Mouse (Mus musculus) bone marrow, adult 2 months (tissue): ENCODE measurements around the gene Tut7. TPM values are rescaled to one million over a fixed set of nuclear protein-coding genes. Genes with fewer than 3 reads are reported as not detected.

Source experiments
- H3K27ac ChIP-seq: fragments of 200-500 bp; 2 replicates; pipeline ENCODE4 v1.5.1; 2012; ENCODE audit warnings: low read depth, mild to moderate bottlenecking, control low read depth, inconsistent platforms, low read length; ENCODE audit not compliant: control insufficient read depth, poor library complexity, insufficient read depth
- H3K4me1 ChIP-seq: fragments of 200-500 bp; 2 replicates; pipeline ENCODE4 v1.6.1; 2011; ENCODE audit warnings: low read length; ENCODE audit not compliant: control insufficient read depth, insufficient read depth
- H3K4me3 ChIP-seq: fragments of 200-500 bp; replicated peaks from 2 replicates; pipeline ENCODE3; 2011; ENCODE audit warnings: mild to moderate bottlenecking, low read depth, low read length, control low read depth; ENCODE audit not compliant: control insufficient read depth
- CTCF ChIP-seq: fragments of 200-500 bp; IDR thresholded peaks from 2 replicates; pipeline ENCODE4 v1.5.1; 2011; ENCODE audit warnings: low read length, control low read depth; ENCODE audit not compliant: control insufficient read depth, insufficient read depth
- POLR2A ChIP-seq: fragments of 200-500 bp; IDR thresholded peaks from 2 replicates; pipeline ENCODE4 v1.6.1; 2011; ENCODE audit warnings: low read depth, mild to moderate bottlenecking, control low read depth, low read length, borderline replicate concordance; ENCODE audit not compliant: control insufficient read depth
- WGBS: fragments of 180-500 bp; shearing (Covaris S2); methylation state at CpG from one replicate; pipeline ENCODE4 v1.1.7; 2018; 5-methylcytosine and 5-hydroxymethylcytosine counted together
- polyA plus RNA-seq: library from polyadenylated mRNA; stranded (reverse); fragments of >200 nt; gene quantifications from 2 replicates; pipeline ENCODE4 v1.2.4, GENCODE M21; 2011; ENCODE audit warnings: low replicate concordance; ENCODE audit not compliant: missing spikeins, insufficient read depth, insufficient read length

Tut7 gene
- polyA plus RNA-seq, 1 experiment = 236 TPM

- H3K27ac ChIP-seq = peak within 1 kb of the TSS; percentile 98
- TF ChIP-seq CTCF (no peak), POLR2A (peak; percentile 79)
- WGBS = under 1% methylated on average over 91 of the region's 91 CpGs
- H3K4me1 ChIP-seq = peaks cover 3% of the 10 kb centered on the region; the same call in 1 of the 2 replicates
- peak within 1 kb of the TSS; percentile 84 for H3K4me3 ChIP-seq
Measured at GRCm38 (mm10) chr13:59769296-59770163, 53.4 kb downstream of the Tut7 start, which contains the start of gene Isca1. Gene Isca1 (minus strand): TSS chr13:59769810.

GRCm38 (mm10) chr13:59768531-59768930 lies 54.4 kb downstream of the Tut7 start:
- WGBS = 28% methylated on average over 13 of the region's 13 CpGs
- Histone ChIP-seq H3K4me3 (peak overlapping the region; percentile 84), H3K4me1 (peaks cover 4% of the 10 kb centered on the region; the same call in 1 of the 2 replicates), H3K27ac (peak overlapping the region; percentile 55; the same call in 1 of the 2 replicates)
- no peak for TF ChIP-seq POLR2A
- no peak for TF ChIP-seq CTCF

GRCm38 (mm10) chr13:59766786-59767515 lies 56.0 kb downstream of the Tut7 start:
- TF ChIP-seq POLR2A = no peak
- no peak for TF ChIP-seq CTCF
- peaks cover 5% of the 10 kb centered on the region; the same call in 1 of the 2 replicates for H3K4me1 ChIP-seq
- no peak overlapping the region for H3K27ac ChIP-seq
- H3K4me3 ChIP-seq = peak overlapping the region; percentile 37
- WGBS = 75% methylated on average over 11 of the region's 11 CpGs

DNA sequence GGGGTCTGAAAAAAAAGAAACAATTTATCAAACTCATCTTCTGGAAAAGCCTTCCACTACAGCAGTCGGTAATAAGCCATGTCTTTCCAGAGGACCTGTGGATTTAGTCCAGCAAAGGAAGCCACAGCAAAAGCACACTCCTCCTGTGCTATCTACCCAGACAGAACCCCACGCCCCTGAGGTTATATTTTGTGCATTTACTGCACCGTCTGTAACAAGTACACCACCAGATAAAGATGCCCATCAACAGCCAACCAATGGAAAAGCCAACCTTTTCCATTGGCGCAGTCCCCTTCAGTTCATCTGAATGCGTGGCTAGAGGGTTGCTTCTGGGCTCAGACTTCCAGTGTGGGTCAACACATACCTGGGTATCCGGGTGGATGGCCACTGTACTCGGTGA lies 60.2 kb downstream of the Tut7 start:
- Histone ChIP-seq H3K4me1 (peaks cover 1% of the 10 kb centered on the region; the same call in 1 of the 2 replicates), H3K27ac (0 out of 2 replicates have a peak overlapping the region, but pooled peaks have one; percentile 13), H3K4me3 (no peak overlapping the region)
- WGBS = 69% methylated on average over 7 of the region's 7 CpGs
- TF ChIP-seq POLR2A (no peak), CTCF (no peak)

DNA sequence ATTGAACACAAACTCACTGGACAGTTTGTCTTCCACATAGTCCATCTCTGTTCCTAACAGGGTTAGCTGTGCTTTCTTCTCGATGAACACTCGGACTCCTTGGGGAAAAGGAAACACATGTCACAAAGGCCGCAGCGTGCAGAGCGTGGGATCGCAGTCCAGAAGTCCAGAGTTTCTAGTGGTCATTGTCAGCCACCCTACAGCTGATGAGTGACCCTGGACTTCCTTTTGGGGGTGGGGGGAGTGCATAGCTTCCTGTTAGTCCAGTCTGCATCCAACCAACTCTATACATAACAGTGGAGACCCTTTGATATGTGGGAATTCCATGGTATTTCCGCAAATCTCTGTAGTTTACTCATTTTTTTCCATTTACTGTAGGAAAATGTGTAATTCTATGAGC lies 66.0 kb downstream of the Tut7 start:
- no peak for TF ChIP-seq POLR2A
- TF ChIP-seq CTCF = no peak
- 93% methylated on average over 7 of the region's 7 CpGs for WGBS
- Histone ChIP-seq H3K4me3 (no peak overlapping the region), H3K4me1 (no peaks in the 10 kb centered on the region; the same call in 1 of the 2 replicates), H3K27ac (no peak overlapping the region)

GRCm38 (mm10) chr13:59750310-59750709 lies 72.6 kb downstream of the Tut7 start:
- Histone ChIP-seq H3K27ac (no peak overlapping the region), H3K4me3 (no peak overlapping the region), H3K4me1 (no peaks in the 10 kb centered on the region; the same call in 1 of the 2 replicates)
- no peak for TF ChIP-seq CTCF
- TF ChIP-seq POLR2A = no peak
- WGBS = 73% methylated on average over 12 of the region's 12 CpGs

DNA sequence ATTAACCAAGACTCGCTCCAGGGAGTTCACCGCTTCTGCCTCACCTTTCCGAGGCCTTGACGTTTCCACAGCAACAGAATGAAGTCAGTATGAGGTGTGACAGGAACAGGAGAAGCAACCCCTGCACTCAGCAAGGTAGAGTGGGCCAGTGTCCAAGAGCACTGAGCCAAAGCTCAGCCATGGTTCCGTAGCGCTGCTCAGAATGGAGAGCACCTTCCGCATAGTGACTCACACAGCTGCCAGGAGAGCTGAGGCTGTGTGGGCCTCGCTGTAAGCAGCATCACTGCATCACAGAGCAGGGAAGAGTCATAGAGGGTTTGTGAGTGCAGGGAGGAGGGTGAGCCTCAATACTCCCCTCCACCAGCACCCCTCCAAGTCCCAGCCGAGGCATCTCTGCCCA lies 76.2 kb downstream of the Tut7 start, which contains the start of gene 1700014D04Rik:
TSS of gene 1700014D04Rik (minus strand) at position 42 of the 400 bp plus-strand sequence.
- Histone ChIP-seq H3K4me1 (no peaks in the 10 kb centered on the region), H3K27ac (no peak within 1 kb of the TSS), H3K4me3 (no peak within 1 kb of the TSS)
- TF ChIP-seq CTCF (no peak), POLR2A (no peak)
- WGBS = 87% methylated on average over 9 of the region's 9 CpGs

GRCm38 (mm10) chr13:59746164-59746563 lies 76.8 kb downstream of the Tut7 start:
- H3K4me3 ChIP-seq = no peak overlapping the region
- TF ChIP-seq POLR2A = no peak
- no peaks in the 10 kb centered on the region for H3K4me1 ChIP-seq
- no peak overlapping the region for H3K27ac ChIP-seq
- WGBS = 87% methylated on average over 6 of the region's 6 CpGs
